Mouse (Mus musculus) hindbrain, embryonic 11.5 days (tissue): ENCODE measurements around the gene Tcam1. TPM values are rescaled to one million over a fixed set of nuclear protein-coding genes. Genes with fewer than 3 reads are reported as not detected.

Experiments used
- ATAC-seq: fragments of 200-750 bp; cut with Nextera tagmentation; 2 replicates; pipeline ENCODE4 v1.8.0; 2017; ENCODE audit warnings: mild to moderate bottlenecking, moderate TSS enrichment, moderate library complexity; ENCODE audit not compliant: low FRiP score
- DNase-seq: peaks from one replicate; pipeline ENCODE4 v3.0.0-alpha.2; 2015; ENCODE audit warnings: low spot score
- H3K27ac ChIP-seq: fragments of 300-500 bp; sonication (generic); 2 replicates; pipeline ENCODE4 v1.5.1; 2014; ENCODE audit warnings: mild to moderate bottlenecking, low read depth, low read length
- H3K27me3 ChIP-seq: fragments of 300-500 bp; sonication (generic); 2 replicates; pipeline ENCODE4 v1.6.1; 2014; ENCODE audit warnings: mild to moderate bottlenecking, low read length, moderate library complexity, mixed read lengths; ENCODE audit not compliant: control insufficient read depth, insufficient read depth
- H3K36me3 ChIP-seq: fragments of 300-500 bp; sonication (generic); 2 replicates; pipeline ENCODE4 v1.6.1; 2014; ENCODE audit warnings: mild to moderate bottlenecking, low read length, moderate library complexity, mixed read lengths; ENCODE audit not compliant: control insufficient read depth, insufficient read depth
- H3K4me1 ChIP-seq: fragments of 300-500 bp; sonication (generic); replicated peaks from 2 replicates; pipeline ENCODE4 v1.6.1; 2014; ENCODE audit warnings: low read length, mixed read lengths; ENCODE audit not compliant: control insufficient read depth, insufficient read depth
- H3K4me2 ChIP-seq: fragments of 300-500 bp; sonication (generic); replicated peaks from 2 replicates; pipeline ENCODE4 v1.6.1; 2014; ENCODE audit warnings: mild to moderate bottlenecking, low read depth, low read length
- H3K4me3 ChIP-seq: fragments of 300-500 bp; sonication (generic); 2 replicates; pipeline ENCODE4 v1.5.1; 2014; ENCODE audit warnings: low read depth, low read length
- H3K9ac ChIP-seq: fragments of 300-500 bp; sonication (generic); 2 replicates; pipeline ENCODE4 v1.6.1; 2014; ENCODE audit warnings: low read depth, low read length
- H3K9me3 ChIP-seq: fragments of 300-500 bp; sonication (generic); 2 replicates; pipeline ENCODE4 v1.6.1; 2016; ENCODE audit warnings: low read length; ENCODE audit not compliant: control insufficient read depth
- WGBS: fragments of 180-500 bp; shearing (Covaris S2); extraction: QIAGEN DNeasy Blood & Tissue Kit; methylation state at CpG from one replicate; pipeline ENCODE4 v1.1.7; 2014; 5-methylcytosine and 5-hydroxymethylcytosine counted together
- polyA plus RNA-seq: library from polyadenylated mRNA; unstranded; fragments of >200 nt; fragmentation: Nextera tagmentation; extraction: Ambion mirVana; gene quantifications from 2 replicates; pipeline ENCODE4 v1.2.1, GENCODE M21; 2014

Gene Tcam1
- polyA plus RNA-seq, 1 experiment from 2014 or later = 0.08 TPM

GRCm38 (mm10) chr11:106329682-106330081 is 53.2 kb downstream of the Tcam1 start:
- 70% methylated on average over 7 of the region's 7 CpGs for WGBS
- H3K27me3 ChIP-seq = no peaks in the 10 kb centered on the region
- no peak overlapping the region for H3K9ac ChIP-seq
- no peak overlapping the region for H3K4me3 ChIP-seq
- no peaks in the 10 kb centered on the region for H3K4me1 ChIP-seq
- H3K4me2 ChIP-seq = no peak overlapping the region
- no peaks in the 10 kb centered on the region for H3K9me3 ChIP-seq
- no peak overlapping the region for H3K27ac ChIP-seq
- DNase-seq (peak; percentile 13), ATAC-seq (no peak)
- H3K36me3 ChIP-seq = no peaks in the 10 kb centered on the region

- H3K4me1 ChIP-seq = no peaks in the 10 kb centered on the region
- H3K27me3 ChIP-seq = no peaks in the 10 kb centered on the region
- H3K36me3 ChIP-seq = no peaks in the 10 kb centered on the region
- no peak overlapping the region for H3K4me2 ChIP-seq
- no peaks in the 10 kb centered on the region for H3K9me3 ChIP-seq
- no peak overlapping the region for H3K27ac ChIP-seq
- ATAC-seq (no peak), DNase-seq (no peak)
- 59% methylated on average over 4 of the region's 4 CpGs for WGBS
- no peak overlapping the region for H3K9ac ChIP-seq
- H3K4me3 ChIP-seq = no peak overlapping the region
Observed at GRCm38 (mm10) chr11:106332458-106332857, 56.0 kb downstream of the Tcam1 start.

- no peaks in the 10 kb centered on the region for H3K9me3 ChIP-seq
- H3K4me1 ChIP-seq = no peaks in the 10 kb centered on the region
- ATAC-seq (no peak), DNase-seq (no peak)
- no peaks in the 10 kb centered on the region for H3K36me3 ChIP-seq
- no peak overlapping the region for H3K9ac ChIP-seq
- H3K4me2 ChIP-seq = no peak overlapping the region
- no peak overlapping the region for H3K4me3 ChIP-seq
- H3K27me3 ChIP-seq = no peaks in the 10 kb centered on the region
- H3K27ac ChIP-seq = no peak overlapping the region
- 7% methylated on average over 2 of the region's 2 CpGs for WGBS
Observed at GRCm38 (mm10) chr11:106334066-106334465, 57.6 kb downstream of the Tcam1 start.

GRCm38 (mm10) chr11:106338029-106338428 is 61.6 kb downstream of the Tcam1 start:
- Histone ChIP-seq H3K4me3 (no peak overlapping the region), H3K36me3 (no peaks in the 10 kb centered on the region), H3K9me3 (no peaks in the 10 kb centered on the region), H3K27me3 (no peaks in the 10 kb centered on the region), H3K27ac (no peak overlapping the region), H3K4me2 (no peak overlapping the region), H3K4me1 (no peaks in the 10 kb centered on the region), H3K9ac (no peak overlapping the region)
- WGBS = 84% methylated on average over 5 of the region's 5 CpGs
- no peak for ATAC-seq
- DNase-seq = no peak

Other genes with a start within 250 kb of the Tcam1 start
- 70.1 and 77.6 TPM in 2 replicates for gene Dcaf7, start 239.8 kb upstream of the Tcam1 start, polyA plus RNA-seq
- 8.7 and 11.7 TPM in 2 replicates for gene Taco1, start 210.6 kb upstream of the Tcam1 start, polyA plus RNA-seq
- 14.2 and 15.7 TPM in 2 replicates for gene Map3k3, start 192.1 kb upstream of the Tcam1 start, polyA plus RNA-seq
- gene Gm10840, start 115.8 kb upstream of the Tcam1 start, polyA plus RNA-seq = not detected in 2 replicates
- 298 and 301 TPM in 2 replicates for gene Limd2, start 115.8 kb upstream of the Tcam1 start, polyA plus RNA-seq
- 36.4 and 44.5 TPM in 2 replicates for gene Strada, start 74.5 kb upstream of the Tcam1 start, polyA plus RNA-seq
- 65.7 and 72.3 TPM in 2 replicates for gene Ccdc47, start 60.3 kb upstream of the Tcam1 start, polyA plus RNA-seq
- 91.4 and 103 TPM in 2 replicates for gene Ddx42, start 59.7 kb upstream of the Tcam1 start, polyA plus RNA-seq
- 59.4 and 61.2 TPM in 2 replicates for gene Ftsj3, start 20.6 kb upstream of the Tcam1 start, polyA plus RNA-seq
- gene Psmc5, start 20.5 kb upstream of the Tcam1 start, polyA plus RNA-seq = 381 and 414 TPM in 2 replicates
- 31.6 and 33.2 TPM in 2 replicates for gene Smarcd2, start 3.7 kb upstream of the Tcam1 start, polyA plus RNA-seq
- gene Gh, start 25.2 kb downstream of the Tcam1 start, polyA plus RNA-seq = not detected in 2 replicates
- gene Cd79b, start 38.1 kb downstream of the Tcam1 start, polyA plus RNA-seq = 0.91 and 1.9 TPM in 2 replicates
- gene Scn4a, start 76.6 kb downstream of the Tcam1 start, polyA plus RNA-seq = 0.05 TPM in 1 of 2 replicates, not detected in the other
- not detected in 2 replicates for gene Prr29, start 88.8 kb downstream of the Tcam1 start, polyA plus RNA-seq
- 17.0 and 19.1 TPM in 2 replicates for gene Icam2, start 111.4 kb downstream of the Tcam1 start, polyA plus RNA-seq
- 5.5 and 6.2 TPM in 2 replicates for gene Ern1, start 211.2 kb downstream of the Tcam1 start, polyA plus RNA-seq